Mouse (Mus musculus): ENCODE results near the gene Nploc4. TPM values are rescaled to one million over a fixed set of nuclear protein-coding genes. Genes with fewer than 3 reads are reported as not detected.

Gene Nploc4
- total and polyA plus RNA-seq, 2 experiments, result 24.6 to 58.9 TPM

DNA sequence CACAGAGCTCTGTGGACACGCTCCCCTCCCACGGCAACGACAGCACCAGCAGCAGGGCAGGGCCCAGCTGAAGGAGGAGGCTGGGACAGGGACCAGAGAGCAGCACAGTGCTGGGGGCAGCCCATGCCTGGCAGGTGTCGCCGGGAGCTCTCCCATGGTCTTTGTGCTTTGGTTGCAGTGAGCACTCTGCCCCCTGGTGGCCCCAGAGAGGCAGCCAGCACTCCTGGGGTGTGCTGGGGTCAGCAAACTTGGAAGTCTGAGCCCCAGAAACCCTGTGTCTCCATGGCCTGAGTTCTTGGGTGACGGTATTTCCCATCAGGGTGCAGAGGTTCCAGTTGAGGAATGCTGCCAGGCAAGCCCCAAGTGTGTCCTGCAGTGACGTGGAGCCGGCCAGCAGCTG, 67.9 kb downstream of the Nploc4 start:
- Histone ChIP-seq H3K27me3 (ENCODE audit: control insufficient read depth, insufficient read depth, low read length) (no peaks in the 10 kb centered on the region), H3K79me2 (ENCODE audit: control insufficient read depth, insufficient read depth, low read length) (no peaks in the 10 kb centered on the region), H3K27ac (replicated peaks; ENCODE audit: insufficient read depth, low read depth, low read length) (no peak overlapping the region), H3K36me3 (ENCODE audit: control insufficient read depth, insufficient read depth, low read length) (no peaks in the 10 kb centered on the region), H3K9ac (ENCODE audit: low read depth, low read length) (no peak overlapping the region), H3K4me1 (ENCODE audit: control insufficient read depth, insufficient read depth, low read length) (0 out of 2 replicates have a peak, but pooled peaks cover 2% of the 10 kb centered on the region), H3K4me3 (ENCODE audit: insufficient read depth, low read depth, low read length) (no peak overlapping the region)
- WGBS, result 50% methylated on average over 8 of the region's 8 CpGs
- no peak for DNase-seq (ENCODE audit: extremely low read depth, low read depth, low spot score)
- peak; percentile 90 for TF ChIP-seq CTCF (IDR thresholded peaks at IDR 0.05; ENCODE audit: low read depth, low read length)
- TF ChIP-seq POLR2A (IDR thresholded peaks at IDR 0.05; ENCODE audit: extremely low read depth, insufficient read depth, low read length), result no peak

GRCm38 (mm10) chr11:120366443-120367027, 71.0 kb downstream of the Nploc4 start:
- Histone ChIP-seq H3K36me3 (ENCODE audit: control insufficient read depth, insufficient read depth, low read length) (no peaks in the 10 kb centered on the region), H3K27me3 (ENCODE audit: control insufficient read depth, insufficient read depth, low read length) (no peaks in the 10 kb centered on the region), H3K4me1 (ENCODE audit: control insufficient read depth, insufficient read depth, low read length) (0 out of 2 replicates have a peak, but pooled peaks cover 2% of the 10 kb centered on the region), H3K9ac (ENCODE audit: low read depth, low read length) (no peak overlapping the region), H3K27ac (replicated peaks; ENCODE audit: insufficient read depth, low read depth, low read length) (no peak overlapping the region), H3K4me3 (ENCODE audit: insufficient read depth, low read depth, low read length) (no peak overlapping the region), H3K79me2 (ENCODE audit: control insufficient read depth, insufficient read depth, low read length) (no peaks in the 10 kb centered on the region)
- 43% methylated on average over 7 of the region's 7 CpGs for WGBS
- no peak for DNase-seq (ENCODE audit: extremely low read depth, low read depth, low spot score)
- TF ChIP-seq POLR2A (IDR thresholded peaks at IDR 0.05; ENCODE audit: extremely low read depth, insufficient read depth, low read length) (no peak), CTCF (IDR thresholded peaks at IDR 0.05; ENCODE audit: low read depth, low read length) (no peak)

DNA sequence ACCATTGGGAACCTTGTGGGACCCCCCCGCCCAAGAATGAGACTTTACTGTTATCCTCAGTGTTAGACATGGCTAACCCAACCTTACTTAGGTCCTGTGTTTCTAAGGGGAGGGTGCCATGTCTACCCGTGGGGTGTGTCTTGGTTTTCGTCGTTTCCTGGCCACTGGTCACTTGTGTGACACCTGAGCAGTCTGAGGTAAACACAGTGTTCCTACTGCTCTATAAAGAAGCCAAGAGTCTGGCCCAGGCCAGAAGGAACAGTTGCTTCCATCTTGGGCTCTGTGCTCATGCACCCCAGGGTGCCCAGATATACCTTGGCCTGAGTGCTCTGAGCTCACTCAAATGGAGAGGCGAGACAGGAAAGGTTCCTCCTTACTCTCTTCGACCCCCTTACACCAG, 74.6 kb downstream of the Nploc4 start:
- Histone ChIP-seq H3K27me3 (ENCODE audit: control insufficient read depth, insufficient read depth, low read length) (no peaks in the 10 kb centered on the region), H3K36me3 (ENCODE audit: control insufficient read depth, insufficient read depth, low read length) (no peaks in the 10 kb centered on the region), H3K4me1 (ENCODE audit: control insufficient read depth, insufficient read depth, low read length) (no peaks in the 10 kb centered on the region), H3K4me3 (ENCODE audit: insufficient read depth, low read depth, low read length) (no peak overlapping the region), H3K79me2 (ENCODE audit: control insufficient read depth, insufficient read depth, low read length) (no peaks in the 10 kb centered on the region), H3K9ac (ENCODE audit: low read depth, low read length) (no peak overlapping the region), H3K27ac (replicated peaks; ENCODE audit: insufficient read depth, low read depth, low read length) (no peak overlapping the region)
- TF ChIP-seq CTCF (IDR thresholded peaks at IDR 0.05; ENCODE audit: low read depth, low read length), result no peak
- TF ChIP-seq POLR2A (IDR thresholded peaks at IDR 0.05; ENCODE audit: extremely low read depth, insufficient read depth, low read length), result no peak
- 86% methylated on average over 6 of the region's 6 CpGs for WGBS
- DNase-seq (ENCODE audit: extremely low read depth, low read depth, low spot score), result no peak

- no peak for TF ChIP-seq POLR2A (IDR thresholded peaks at IDR 0.05; ENCODE audit: extremely low read depth, insufficient read depth, low read length)
- TF ChIP-seq CTCF (IDR thresholded peaks at IDR 0.05; ENCODE audit: low read depth, low read length), result no peak
- no peak for DNase-seq (ENCODE audit: extremely low read depth, low read depth, low spot score)
- Histone ChIP-seq H3K79me2 (ENCODE audit: control insufficient read depth, insufficient read depth, low read length) (no peaks in the 10 kb centered on the region), H3K27me3 (ENCODE audit: control insufficient read depth, insufficient read depth, low read length) (no peaks in the 10 kb centered on the region), H3K9ac (ENCODE audit: low read depth, low read length) (no peak within 1 kb of the TSS), H3K4me3 (ENCODE audit: insufficient read depth, low read depth, low read length) (no peak within 1 kb of the TSS), H3K27ac (replicated peaks; ENCODE audit: insufficient read depth, low read depth, low read length) (no peak within 1 kb of the TSS), H3K36me3 (ENCODE audit: control insufficient read depth, insufficient read depth, low read length) (no peaks in the 10 kb centered on the region), H3K4me1 (ENCODE audit: control insufficient read depth, insufficient read depth, low read length) (no peaks in the 10 kb centered on the region)
- 92% methylated on average over 10 of the region's 10 CpGs for WGBS
These were observed 76.2 kb downstream of the Nploc4 start, which contains the start of gene Fscn2 for GRCm38 (mm10) chr11:120361295-120361694. TSS of gene Fscn2 (plus strand) at chr11:120361534.

DNA sequence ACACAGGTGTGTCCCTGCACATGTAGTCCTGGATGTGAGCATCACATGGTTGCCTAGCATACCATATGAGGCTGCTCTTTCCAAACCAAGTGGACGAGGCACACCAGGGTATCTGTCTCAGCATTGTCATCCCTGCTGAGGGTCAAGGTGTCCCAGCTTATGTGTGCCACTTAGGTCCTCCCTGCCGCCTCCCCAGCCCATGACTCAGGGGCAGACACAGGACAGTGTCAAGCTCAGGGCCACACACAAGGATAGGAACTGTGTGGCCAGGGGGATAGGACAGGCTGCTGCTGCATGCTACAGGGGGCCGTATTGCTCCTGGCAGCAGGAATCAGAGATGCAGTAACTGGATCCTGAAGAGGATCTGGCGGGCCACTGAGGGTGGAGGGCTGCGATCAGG, 76.8 kb downstream of the Nploc4 start:
- Histone ChIP-seq H3K4me3 (ENCODE audit: insufficient read depth, low read depth, low read length) (no peak overlapping the region), H3K27ac (replicated peaks; ENCODE audit: insufficient read depth, low read depth, low read length) (no peak overlapping the region), H3K4me1 (ENCODE audit: control insufficient read depth, insufficient read depth, low read length) (no peaks in the 10 kb centered on the region), H3K9ac (ENCODE audit: low read depth, low read length) (no peak overlapping the region), H3K27me3 (ENCODE audit: control insufficient read depth, insufficient read depth, low read length) (no peaks in the 10 kb centered on the region), H3K36me3 (ENCODE audit: control insufficient read depth, insufficient read depth, low read length) (no peaks in the 10 kb centered on the region), H3K79me2 (ENCODE audit: control insufficient read depth, insufficient read depth, low read length) (no peaks in the 10 kb centered on the region)
- no peak for DNase-seq (ENCODE audit: extremely low read depth, low read depth, low spot score)
- TF ChIP-seq CTCF (IDR thresholded peaks at IDR 0.05; ENCODE audit: low read depth, low read length) (no peak), POLR2A (IDR thresholded peaks at IDR 0.05; ENCODE audit: extremely low read depth, insufficient read depth, low read length) (no peak)
- WGBS, result 94% methylated on average over 5 of the region's 5 CpGs

DNA sequence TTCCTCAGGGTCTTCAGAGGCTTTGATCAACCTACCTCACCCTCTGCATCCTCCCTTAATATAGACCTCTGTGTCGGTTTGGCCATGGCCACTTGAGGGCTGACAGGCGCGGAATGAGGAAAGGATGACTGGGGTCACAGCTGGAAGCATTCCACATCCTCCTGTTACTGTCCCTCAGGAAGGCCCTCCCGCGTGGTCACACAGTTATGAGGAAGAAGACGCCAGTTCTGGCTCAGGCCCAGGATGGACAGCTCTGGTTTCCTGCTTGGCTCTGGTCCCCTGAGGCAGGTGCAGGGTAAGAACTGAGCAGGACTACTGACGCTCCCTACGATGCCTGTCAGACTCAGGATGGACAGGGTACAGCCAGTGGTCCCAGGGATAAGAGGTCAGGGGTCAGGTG, 77.4 kb downstream of the Nploc4 start:
- no peak overlapping the region for H3K27ac ChIP-seq (replicated peaks; ENCODE audit: insufficient read depth, low read depth, low read length)
- TF ChIP-seq POLR2A (IDR thresholded peaks at IDR 0.05; ENCODE audit: extremely low read depth, insufficient read depth, low read length) (no peak), CTCF (IDR thresholded peaks at IDR 0.05; ENCODE audit: low read depth, low read length) (no peak)
- H3K4me1 ChIP-seq (ENCODE audit: control insufficient read depth, insufficient read depth, low read length), result no peaks in the 10 kb centered on the region
- DNase-seq (ENCODE audit: extremely low read depth, low read depth, low spot score), result no peak
- H3K27me3 ChIP-seq (ENCODE audit: control insufficient read depth, insufficient read depth, low read length), result no peaks in the 10 kb centered on the region
- no peak overlapping the region for H3K4me3 ChIP-seq (ENCODE audit: insufficient read depth, low read depth, low read length)
- H3K9ac ChIP-seq (ENCODE audit: low read depth, low read length), result no peak overlapping the region
- WGBS, result 68% methylated on average over 8 of the region's 8 CpGs
- H3K36me3 ChIP-seq (ENCODE audit: control insufficient read depth, insufficient read depth, low read length), result no peaks in the 10 kb centered on the region
- no peaks in the 10 kb centered on the region for H3K79me2 ChIP-seq (ENCODE audit: control insufficient read depth, insufficient read depth, low read length)
